Mouse (Mus musculus): ENCODE data around the gene 6430550D23Rik.

- peak; percentile 84 for TF ChIP-seq POLR2A (IDR thresholded peaks at IDR 0.05; ENCODE audit: low read depth, low read length)
- no peak for TF ChIP-seq CTCF (IDR thresholded peaks at IDR 0.05; ENCODE audit: borderline replicate concordance, insufficient read depth, low read length)
These were observed 78.0 kb downstream of the 6430550D23Rik start, which contains the start of gene Uqcc1 for GRCm38 (mm10) chr2:155929531-155930442.

Data from embryonic fibroblast, embryonic 13.5 days (primary cell).